Mouse (Mus musculus): ENCODE results near the gene Gm21778. TPM values are rescaled to one million over a fixed set of nuclear protein-coding genes. Genes with fewer than 3 reads are reported as not detected.
"Not testable (repeated sequence)": the region's sequence is repeated elsewhere in the genome, so short reads cannot be mapped to it uniquely, and the experiment has no call there.

Gm21778 gene
- not detected in 2 replicates for total RNA-seq (2014; rRNA removed)
- polyA plus RNA-seq (2012; rRNA removed): not detected in 2 replicates

GRCm38 (mm10) chrY:5942160-5942559, at the start of gene Gm21778:
Gene Gm21778 (plus strand): TSS chrY:5942460.
- H3K4me3 ChIP-seq (ENCODE audit: insufficient read depth, low read depth, low read length); H3K4me1 ChIP-seq (ENCODE audit: control insufficient read depth, insufficient read depth, low read length); DNase-seq (ENCODE audit: extremely low read depth, low read depth, low spot score); H3K36me3 ChIP-seq (ENCODE audit: control insufficient read depth, insufficient read depth, low read length); H3K27me3 ChIP-seq (ENCODE audit: control insufficient read depth, insufficient read depth, low read length); H3K9ac ChIP-seq (ENCODE audit: low read depth, low read length); H3K79me2 ChIP-seq (ENCODE audit: control insufficient read depth, insufficient read depth, low read length); H3K27ac ChIP-seq (replicated peaks; ENCODE audit: insufficient read depth, low read depth, low read length): not testable (repeated sequence)

Other genes starting within 250 kb of the Gm21778 start
- not detected in 2 replicates for gene Gm20914, start 216.5 kb upstream of the Gm21778 start, total RNA-seq (2014; rRNA removed)
- not detected in 2 replicates for gene Gm20914, start 216.5 kb upstream of the Gm21778 start, polyA plus RNA-seq (2012; rRNA removed)
- gene Gm28171, start 149.1 kb upstream of the Gm21778 start, total RNA-seq (2014; rRNA removed): not detected in 2 replicates
- gene Gm28171, start 149.1 kb upstream of the Gm21778 start, polyA plus RNA-seq (2012; rRNA removed): not detected in 2 replicates

Measured in liver, adult 2 months (tissue).